Mouse (Mus musculus): ENCODE data around the gene Emp3. TPM values are rescaled to one million over a fixed set of nuclear protein-coding genes. Genes with fewer than 3 reads are reported as not detected.

Gene Emp3
- polyA plus RNA-seq, 1 experiment from 2014 or later = 328 TPM

GRCm38 (mm10) chr7:45922928-45923761, 1.9 kb upstream of the Emp3 start:
- under 1% methylated on average over 37 of the region's 37 CpGs for WGBS
- peak overlapping the region; percentile 67 for H3K4me2 ChIP-seq
- peak overlapping the region; percentile 95 for H3K27ac ChIP-seq
- ATAC-seq (ENCODE audit: insufficient number of reproducible peaks, low FRiP score, low TSS enrichment, low read depth) = peak; percentile 86
- H3K9ac ChIP-seq = no peak overlapping the region
- peak overlapping the region; percentile 43 for H3K4me3 ChIP-seq
- peaks cover 11% of the 10 kb centered on the region for H3K27me3 ChIP-seq
- H3K9me3 ChIP-seq = no peaks in the 10 kb centered on the region
- H3K36me3 ChIP-seq = peaks cover 11% of the 10 kb centered on the region; the same call in 1 of the 2 replicates
- H3K4me1 ChIP-seq = peaks cover 50% of the 10 kb centered on the region

- ATAC-seq (ENCODE audit: insufficient number of reproducible peaks, low FRiP score, low TSS enrichment, low read depth) = no peak
- Histone ChIP-seq H3K9ac (no peak overlapping the region), H3K4me1 (peaks cover 61% of the 10 kb centered on the region), H3K4me3 (peak overlapping the region; percentile 43), H3K27ac (peak overlapping the region; percentile 95), H3K27me3 (peaks cover 1% of the 10 kb centered on the region; the same call in 1 of the 2 replicates), H3K9me3 (no peaks in the 10 kb centered on the region), H3K36me3 (peaks cover 17% of the 10 kb centered on the region), H3K4me2 (peak overlapping the region; percentile 67)
- 70% methylated on average over 12 of the region's 12 CpGs for WGBS
Observed at GRCm38 (mm10) chr7:45921950-45922600, 871 bp upstream of the Emp3 start.

DNA sequence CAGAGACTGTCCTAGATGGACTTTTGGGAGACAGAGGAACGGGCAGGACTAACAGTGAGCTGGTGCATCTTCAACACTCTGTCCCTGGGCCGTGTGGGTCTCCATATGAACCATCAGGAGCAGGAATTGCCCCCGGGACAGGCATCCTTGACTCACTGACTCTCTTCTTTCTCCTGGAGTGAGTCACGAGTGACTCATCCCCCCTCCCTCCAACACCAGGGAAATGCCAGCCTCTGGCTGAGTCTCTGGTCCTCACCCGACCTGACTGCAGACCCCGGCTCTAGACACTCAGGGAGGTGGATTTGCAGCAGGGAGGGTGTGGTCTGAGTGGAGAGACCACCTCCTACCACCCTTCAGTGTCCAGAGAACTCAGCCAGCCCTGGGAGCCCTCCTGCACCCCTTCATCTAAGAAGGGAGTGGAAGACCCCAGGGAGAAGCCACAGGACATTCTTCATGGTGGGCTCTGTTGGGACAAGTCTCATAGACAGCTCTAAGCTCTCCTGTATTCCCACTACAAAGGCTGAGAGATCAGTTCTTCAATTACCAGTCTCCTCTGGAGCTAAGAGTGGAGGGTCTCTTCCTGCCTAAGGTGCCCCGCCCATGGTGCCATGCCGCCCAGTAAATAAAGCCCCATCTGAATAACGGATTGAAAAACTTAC, 492 bp downstream of the Emp3 start:
- Histone ChIP-seq H3K36me3 (peaks cover 17% of the 10 kb centered on the region), H3K4me3 (peak overlapping the region; percentile 60), H3K27ac (peak overlapping the region; percentile 95), H3K27me3 (no peaks in the 10 kb centered on the region), H3K9me3 (no peaks in the 10 kb centered on the region), H3K4me1 (peaks cover 74% of the 10 kb centered on the region), H3K9ac (peak overlapping the region; percentile 65), H3K4me2 (peak overlapping the region; percentile 70)
- WGBS = 21% methylated on average over 9 of the region's 9 CpGs
- 0 out of 2 replicates have a peak, but pooled peaks have one; percentile 9 for ATAC-seq (ENCODE audit: insufficient number of reproducible peaks, low FRiP score, low TSS enrichment, low read depth)

GRCm38 (mm10) chr7:45919761-45920160, 1.4 kb downstream of the Emp3 start:
- Histone ChIP-seq H3K27me3 (no peaks in the 10 kb centered on the region), H3K27ac (peak overlapping the region; percentile 95), H3K4me1 (peaks cover 79% of the 10 kb centered on the region), H3K9me3 (no peaks in the 10 kb centered on the region), H3K4me2 (peak overlapping the region; percentile 70), H3K4me3 (peak overlapping the region; percentile 60), H3K36me3 (peaks cover 17% of the 10 kb centered on the region), H3K9ac (peak overlapping the region; percentile 65; the same call in 1 of the 2 replicates)
- WGBS = 52% methylated on average over 4 of the region's 4 CpGs
- no peak for ATAC-seq (ENCODE audit: insufficient number of reproducible peaks, low FRiP score, low TSS enrichment, low read depth)

GRCm38 (mm10) chr7:45919083-45919671, 2.0 kb downstream of the Emp3 start:
- H3K4me3 ChIP-seq = peak overlapping the region; percentile 60
- H3K36me3 ChIP-seq = peaks cover 17% of the 10 kb centered on the region
- peak overlapping the region; percentile 95 for H3K27ac ChIP-seq
- no peaks in the 10 kb centered on the region for H3K9me3 ChIP-seq
- 0 out of 2 replicates have a peak overlapping the region, but pooled peaks have one; percentile 18 for H3K9ac ChIP-seq
- no peak for ATAC-seq (ENCODE audit: insufficient number of reproducible peaks, low FRiP score, low TSS enrichment, low read depth)
- peaks cover 80% of the 10 kb centered on the region for H3K4me1 ChIP-seq
- H3K27me3 ChIP-seq = no peaks in the 10 kb centered on the region
- WGBS = 72% methylated on average over 14 of the region's 14 CpGs
- H3K4me2 ChIP-seq = peak overlapping the region; percentile 70

DNA sequence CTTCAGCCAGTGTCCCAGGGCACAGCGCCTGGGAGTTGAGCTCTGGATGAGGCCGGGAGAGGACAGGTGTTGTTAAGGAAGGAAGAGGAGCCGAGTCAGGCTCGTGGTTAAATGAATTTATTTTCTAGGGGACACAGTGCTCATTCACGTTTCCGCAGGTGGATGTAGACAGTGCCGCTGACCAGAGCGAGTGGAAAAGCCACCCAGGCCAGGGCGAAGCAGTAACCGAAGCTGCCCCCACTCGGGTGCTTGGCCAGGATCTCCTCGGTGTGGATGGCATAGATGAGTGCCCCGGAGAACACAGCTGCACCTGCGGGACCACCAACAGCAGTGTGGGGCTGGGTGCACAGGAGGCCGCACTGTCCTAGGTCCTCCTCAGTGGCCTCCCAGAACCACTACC, 3.3 kb downstream of the Emp3 start:
- Histone ChIP-seq H3K4me2 (peak overlapping the region; percentile 62; the same call in 1 of the 2 replicates), H3K4me3 (no peak overlapping the region), H3K9me3 (no peaks in the 10 kb centered on the region), H3K9ac (0 out of 2 replicates have a peak overlapping the region, but pooled peaks have one; percentile 14), H3K4me1 (peaks cover 77% of the 10 kb centered on the region), H3K27me3 (no peaks in the 10 kb centered on the region), H3K36me3 (peaks cover 20% of the 10 kb centered on the region), H3K27ac (peak overlapping the region; percentile 94)
- ATAC-seq (ENCODE audit: insufficient number of reproducible peaks, low FRiP score, low TSS enrichment, low read depth) = no peak
- WGBS = 77% methylated on average over 15 of the region's 15 CpGs

GRCm38 (mm10) chr7:45917004-45917704, 4.0 kb downstream of the Emp3 start:
- Histone ChIP-seq H3K4me1 (peaks cover 69% of the 10 kb centered on the region), H3K4me3 (peak overlapping the region; percentile 40), H3K4me2 (peak overlapping the region; percentile 62), H3K27ac (peak overlapping the region; percentile 94), H3K27me3 (no peaks in the 10 kb centered on the region), H3K9ac (0 out of 2 replicates have a peak overlapping the region, but pooled peaks have one; percentile 14), H3K36me3 (peaks cover 20% of the 10 kb centered on the region), H3K9me3 (no peaks in the 10 kb centered on the region)
- 14% methylated on average over 13 of the region's 13 CpGs for WGBS
- ATAC-seq (ENCODE audit: insufficient number of reproducible peaks, low FRiP score, low TSS enrichment, low read depth) = no peak

DNA sequence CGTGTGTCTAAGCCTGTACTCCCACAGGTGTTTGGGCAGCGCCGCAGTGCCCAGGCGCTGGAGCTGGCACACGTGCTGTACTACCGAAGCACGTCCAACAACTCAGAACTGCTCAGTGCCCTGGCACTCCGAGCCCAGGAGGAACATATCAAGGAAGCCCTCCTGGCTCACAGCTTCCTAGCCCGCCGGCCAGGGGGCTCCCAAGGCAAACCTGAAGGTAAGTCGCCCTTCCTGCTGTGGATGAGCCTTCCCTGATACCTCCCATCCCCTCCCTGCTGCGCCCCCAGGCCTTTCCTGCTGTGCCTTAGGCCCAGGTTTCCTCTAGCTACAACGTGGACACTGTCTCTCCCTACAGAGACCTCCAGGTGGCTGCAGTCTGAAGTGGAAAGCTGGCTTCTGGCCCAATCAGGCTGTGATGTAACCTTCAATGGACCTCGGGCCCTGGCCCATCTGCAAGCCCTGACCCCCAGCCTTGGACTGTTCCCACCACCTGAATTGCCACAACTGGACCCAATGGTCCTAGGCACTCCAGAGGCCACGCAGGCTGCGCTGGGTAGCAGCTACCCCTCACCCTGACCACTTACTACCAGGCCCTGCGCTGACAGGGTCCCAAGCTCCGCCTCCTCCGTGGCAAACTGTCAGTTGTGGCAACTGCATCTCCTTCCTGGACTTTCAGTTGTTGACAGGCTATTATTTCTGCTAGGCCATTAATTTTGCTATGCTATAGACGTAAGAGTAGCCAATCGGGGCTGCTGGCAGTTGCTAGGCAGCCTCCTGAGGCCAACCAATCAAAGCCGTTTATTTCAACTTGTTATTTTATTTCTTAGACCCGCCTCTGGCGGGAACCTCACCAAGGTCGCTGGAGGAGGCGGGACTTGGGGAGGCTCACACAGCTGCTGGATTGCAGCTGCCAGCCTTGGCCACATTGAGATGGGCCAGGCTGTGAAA, 4.9 kb downstream of the Emp3 start:
- Histone ChIP-seq H3K27me3 (no peaks in the 10 kb centered on the region), H3K27ac (peak overlapping the region; percentile 94), H3K9ac (peak overlapping the region; percentile 31), H3K4me2 (peak overlapping the region; percentile 62), H3K36me3 (peaks cover 20% of the 10 kb centered on the region), H3K9me3 (no peaks in the 10 kb centered on the region), H3K4me1 (peaks cover 61% of the 10 kb centered on the region), H3K4me3 (peak overlapping the region; percentile 40)
- WGBS = 29% methylated on average over 26 of the region's 26 CpGs
- peak; percentile 84 for ATAC-seq (ENCODE audit: insufficient number of reproducible peaks, low FRiP score, low TSS enrichment, low read depth)

DNA sequence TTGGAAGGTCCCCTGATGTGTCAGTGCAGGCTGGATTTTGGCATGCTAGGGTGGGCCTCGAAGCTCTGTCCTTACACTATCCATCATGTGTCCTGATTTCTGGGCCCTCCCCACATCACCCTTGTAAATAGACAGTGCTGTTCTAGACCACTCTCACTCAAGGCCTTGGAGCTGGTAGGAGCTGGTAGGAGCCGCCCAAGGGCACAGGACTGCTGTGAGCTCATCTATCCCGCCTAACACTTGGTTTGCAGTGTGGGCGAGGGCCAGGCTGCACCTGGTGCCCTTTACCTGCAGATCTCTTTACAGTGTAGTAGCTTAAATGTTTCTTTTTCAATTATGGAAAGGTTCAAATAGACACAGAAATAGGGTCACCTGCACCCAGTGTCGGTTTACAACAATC, 6.2 kb downstream of the Emp3 start:
- H3K36me3 ChIP-seq = peaks cover 29% of the 10 kb centered on the region
- H3K27ac ChIP-seq = no peak overlapping the region
- H3K4me3 ChIP-seq = no peak overlapping the region
- WGBS = 86% methylated on average over 5 of the region's 5 CpGs
- ATAC-seq (ENCODE audit: insufficient number of reproducible peaks, low FRiP score, low TSS enrichment, low read depth) = no peak
- no peak overlapping the region for H3K9ac ChIP-seq
- H3K9me3 ChIP-seq = no peaks in the 10 kb centered on the region
- H3K27me3 ChIP-seq = no peaks in the 10 kb centered on the region
- peaks cover 52% of the 10 kb centered on the region for H3K4me1 ChIP-seq
- H3K4me2 ChIP-seq = no peak overlapping the region

- Histone ChIP-seq H3K9ac (no peak overlapping the region), H3K36me3 (peaks cover 32% of the 10 kb centered on the region), H3K4me2 (no peak overlapping the region), H3K27ac (0 out of 2 replicates have a peak overlapping the region, but pooled peaks have one; percentile 59), H3K27me3 (no peaks in the 10 kb centered on the region), H3K4me1 (peaks cover 43% of the 10 kb centered on the region), H3K9me3 (no peaks in the 10 kb centered on the region), H3K4me3 (no peak overlapping the region)
- ATAC-seq (ENCODE audit: insufficient number of reproducible peaks, low FRiP score, low TSS enrichment, low read depth) = no peak
- 82% methylated on average over 6 of the region's 6 CpGs for WGBS
Observed at GRCm38 (mm10) chr7:45914067-45914466, 7.1 kb downstream of the Emp3 start.
